Mouse (Mus musculus): ENCODE data around the gene Lypd4. TPM values are rescaled to one million over a fixed set of nuclear protein-coding genes. Genes with fewer than 3 reads are reported as not detected.
"Not testable (repeated sequence)": the region's sequence is repeated elsewhere in the genome, so short reads cannot be mapped to it uniquely, and the experiment has no call there.

Lypd4 gene
- polyA plus RNA-seq, 1 experiment from 2014 or later = not detected

DNA sequence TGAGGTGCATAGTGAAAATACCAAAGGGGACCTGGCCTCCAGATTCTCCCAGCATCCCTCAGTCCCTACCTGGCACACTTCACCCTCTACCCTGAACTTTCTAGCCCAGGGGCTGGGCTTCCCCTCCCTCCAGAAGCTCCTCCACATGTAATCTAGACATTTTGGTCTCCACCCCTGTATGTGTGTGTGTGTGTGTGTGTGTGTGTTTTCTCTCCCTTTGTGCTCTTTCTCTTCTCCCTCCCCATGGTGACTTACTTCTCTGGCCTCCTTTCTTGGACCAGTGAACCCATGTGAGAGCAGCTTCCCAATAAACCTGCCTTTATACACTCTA, 16.5 kb downstream of the Lypd4 start:
- Histone ChIP-seq H3K27me3 (ENCODE audit: low read depth, poor library complexity, severe bottlenecking) (no peaks in the 10 kb centered on the region), H3K27ac (peak overlapping the region; percentile 73), H3K36me3 (no peaks in the 10 kb centered on the region), H3K4me1 (peaks cover 28% of the 10 kb centered on the region), H3K9me3 (replicated peaks) (no peaks in the 10 kb centered on the region), H3K4me3 (0 out of 2 replicates have a peak overlapping the region, but pooled peaks have one; percentile 22)
- no peak for DNase-seq (ENCODE audit: low spot score)

DNA sequence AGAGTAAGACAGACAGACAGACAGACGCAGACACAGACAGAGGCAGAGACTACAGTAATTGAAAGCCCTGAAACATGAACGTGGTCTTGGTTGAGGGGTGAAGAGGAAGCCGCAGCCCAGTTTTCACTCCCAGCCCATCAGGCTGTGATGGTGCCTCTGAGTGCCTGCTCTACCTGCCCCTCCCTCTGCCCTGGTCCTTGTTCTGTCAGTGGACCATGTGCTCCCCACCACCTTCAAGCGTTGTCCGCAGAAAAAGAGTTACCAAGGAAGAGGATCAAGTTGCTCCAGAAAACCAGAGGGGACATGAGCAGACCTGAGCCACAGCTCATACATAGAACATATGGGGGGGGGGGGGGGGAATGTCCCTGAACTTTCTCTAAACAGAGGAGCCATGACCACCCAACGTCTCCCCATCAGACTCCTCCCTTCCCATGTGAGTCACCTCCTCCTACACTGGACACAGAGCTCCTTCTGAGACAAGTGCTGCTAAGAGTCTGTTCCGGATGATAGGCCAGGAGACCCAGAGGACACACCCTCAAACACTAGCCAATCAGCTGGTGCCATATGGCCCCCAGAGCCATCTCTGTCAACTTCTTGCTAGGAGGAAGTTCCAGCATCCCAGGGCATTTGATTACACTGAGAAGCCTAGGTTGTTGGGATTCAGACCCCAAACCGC, 17.0 kb downstream of the Lypd4 start:
- Histone ChIP-seq H3K4me1 (peaks cover 28% of the 10 kb centered on the region), H3K27ac (peak overlapping the region; percentile 73), H3K27me3 (ENCODE audit: low read depth, poor library complexity, severe bottlenecking) (no peaks in the 10 kb centered on the region), H3K36me3 (no peaks in the 10 kb centered on the region), H3K9me3 (replicated peaks) (no peaks in the 10 kb centered on the region), H3K4me3 (no peak overlapping the region)
- WGBS = 80% methylated on average over 8 of the region's 8 CpGs
- DNase-seq (ENCODE audit: low spot score) = no peak

DNA sequence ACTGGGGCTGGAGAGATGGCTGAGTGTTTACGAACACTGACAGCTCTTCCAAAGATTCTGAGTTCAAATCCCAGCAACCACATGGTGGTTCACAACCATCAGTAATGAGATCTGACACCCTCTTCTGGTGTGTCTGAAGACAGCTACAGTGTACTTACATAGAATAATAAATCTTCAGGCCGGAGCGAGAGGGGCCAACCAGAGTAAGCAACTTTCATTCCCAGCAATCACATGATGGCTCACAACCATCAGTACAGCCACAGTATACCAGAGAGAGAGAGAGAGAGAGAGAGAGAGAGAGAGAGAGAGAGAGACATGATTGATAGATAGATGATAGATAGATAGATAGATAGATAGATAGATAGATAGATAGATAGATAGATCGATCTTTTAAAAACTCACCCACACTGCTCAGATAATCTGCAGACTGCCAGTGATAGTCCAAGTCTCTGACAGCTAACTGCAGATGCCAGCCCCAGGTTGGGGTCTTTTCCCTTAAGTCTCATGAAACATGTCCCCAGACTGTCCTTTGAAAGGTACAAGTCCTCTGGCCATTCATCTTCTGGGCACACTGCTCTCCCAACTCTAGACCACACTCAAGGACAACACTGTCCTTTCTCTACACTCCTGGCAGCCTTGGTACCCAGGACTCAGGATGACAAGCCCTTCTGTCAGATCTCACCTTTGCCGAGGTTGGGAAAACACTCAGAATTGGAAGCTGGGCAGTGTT, 18.0 kb downstream of the Lypd4 start:
- Histone ChIP-seq H3K27me3 (ENCODE audit: low read depth, poor library complexity, severe bottlenecking) (no peaks in the 10 kb centered on the region), H3K27ac (peak overlapping the region; percentile 4; the same call in 1 of the 2 replicates), H3K9me3 (replicated peaks) (no peaks in the 10 kb centered on the region), H3K4me1 (peaks cover 25% of the 10 kb centered on the region), H3K4me3 (no peak overlapping the region), H3K36me3 (no peaks in the 10 kb centered on the region)
- DNase-seq (ENCODE audit: low spot score) = no peak
- WGBS = 83% methylated on average over 5 of the region's 5 CpGs

DNA sequence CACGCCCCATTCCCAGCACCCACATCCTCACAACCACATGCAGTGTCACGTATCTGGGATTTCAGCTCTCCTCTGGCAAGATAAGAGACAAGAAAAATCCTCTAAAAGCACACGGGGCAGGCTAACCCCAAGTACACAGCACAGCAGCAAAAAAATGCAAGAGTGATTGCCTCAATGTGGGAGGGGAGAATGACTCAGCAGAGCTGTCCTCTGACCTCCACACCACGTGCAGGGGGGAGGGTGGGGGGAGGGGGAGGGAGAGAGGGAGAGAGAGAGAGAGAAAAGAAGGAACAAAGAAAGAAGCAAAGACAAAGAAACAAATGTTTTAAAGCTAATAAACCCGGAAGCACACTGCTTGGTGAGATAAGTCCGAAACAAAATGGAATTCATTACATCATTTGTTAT, 18.8 kb downstream of the Lypd4 start:
- 47% methylated on average over 6 of the region's 6 CpGs for whole genome bisulfite sequencing
- H3K4me1 ChIP-seq = peaks cover 28% of the 10 kb centered on the region
- H3K4me3 ChIP-seq = no peak overlapping the region
- H3K9me3 ChIP-seq (replicated peaks) = no peaks in the 10 kb centered on the region
- peak; percentile 45 for DNase-seq (ENCODE audit: low spot score)
- peak overlapping the region; percentile 42 for H3K27ac ChIP-seq
- H3K27me3 ChIP-seq (ENCODE audit: low read depth, poor library complexity, severe bottlenecking) = no peaks in the 10 kb centered on the region
- no peaks in the 10 kb centered on the region for H3K36me3 ChIP-seq

DNA sequence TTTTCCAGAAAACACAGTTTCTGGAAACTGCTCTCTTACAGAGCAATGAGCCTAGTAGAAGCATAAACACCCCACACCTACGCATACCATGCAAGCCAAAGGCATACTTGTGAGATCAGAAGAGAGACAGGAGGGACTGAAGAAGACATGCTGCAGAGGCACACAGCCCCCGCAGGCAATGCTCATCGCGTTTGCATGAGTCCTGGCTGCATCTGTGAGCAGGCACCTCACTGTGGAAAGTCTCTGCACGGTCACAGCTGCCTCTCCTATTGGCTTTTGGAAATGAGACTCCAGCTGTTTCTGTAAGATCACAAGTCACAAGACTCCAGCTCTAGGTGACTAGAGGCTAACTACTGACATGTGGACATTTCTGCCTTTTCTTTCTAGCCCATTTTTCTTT, 19.6 kb downstream of the Lypd4 start:
- H3K27me3 ChIP-seq (ENCODE audit: low read depth, poor library complexity, severe bottlenecking) = no peaks in the 10 kb centered on the region
- H3K27ac ChIP-seq = no peak overlapping the region
- H3K4me1 ChIP-seq = peaks cover 28% of the 10 kb centered on the region
- 21% methylated on average over 5 of the region's 5 CpGs for WGBS
- no peak overlapping the region for H3K4me3 ChIP-seq
- DNase-seq (ENCODE audit: low spot score) = no peak
- no peaks in the 10 kb centered on the region for H3K9me3 ChIP-seq (replicated peaks)
- no peaks in the 10 kb centered on the region for H3K36me3 ChIP-seq

DNA sequence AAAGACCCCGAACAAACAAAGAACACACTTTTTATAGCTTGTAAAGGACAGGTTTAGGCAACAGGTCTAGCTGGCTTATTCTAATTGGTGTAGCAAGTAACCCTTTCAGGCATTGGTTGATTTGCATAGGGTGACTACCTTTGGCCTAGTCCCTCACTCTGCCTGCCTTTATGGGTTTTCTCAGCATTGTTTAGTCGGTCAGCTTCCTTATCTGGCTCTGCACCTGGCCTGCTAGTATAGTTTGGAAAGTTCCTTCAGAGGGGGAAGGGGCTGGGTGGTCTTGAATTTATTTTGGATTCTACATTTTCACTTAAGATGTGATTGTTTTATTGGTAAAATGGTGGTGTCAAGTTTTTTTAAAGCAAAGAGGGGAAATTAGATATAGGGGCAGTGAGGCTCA, 23.2 kb downstream of the Lypd4 start:
- DNase-seq (ENCODE audit: low spot score); H3K36me3 ChIP-seq; H3K27ac ChIP-seq; H3K4me3 ChIP-seq; H3K27me3 ChIP-seq (ENCODE audit: low read depth, poor library complexity, severe bottlenecking); H3K9me3 ChIP-seq (replicated peaks): not testable (repeated sequence)
- WGBS = 33% methylated on average over 2 of the region's 2 CpGs
- peaks cover 13% of the 10 kb centered on the region; the same call in 1 of the 2 replicates for H3K4me1 ChIP-seq

DNA sequence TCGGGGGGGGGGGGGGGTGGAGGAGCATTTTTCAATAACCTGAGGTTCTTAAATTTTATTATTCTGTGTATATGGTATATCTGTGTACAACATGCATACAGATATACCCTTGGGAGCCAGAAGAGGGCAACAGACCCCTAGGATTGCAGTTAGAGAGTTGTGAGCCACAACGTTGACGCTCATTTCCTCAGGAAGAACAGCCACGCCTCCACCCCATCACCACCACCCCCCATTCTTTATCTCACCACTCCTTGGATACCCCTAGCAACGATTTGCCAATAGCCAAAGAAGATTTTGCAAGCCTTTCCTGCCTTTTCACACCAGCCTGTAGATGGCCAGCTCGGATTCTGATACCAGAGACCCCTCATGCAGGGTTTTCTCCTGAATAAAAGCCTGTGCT, 24.0 kb downstream of the Lypd4 start:
- no peaks in the 10 kb centered on the region for H3K36me3 ChIP-seq
- no peak overlapping the region for H3K27ac ChIP-seq
- H3K9me3 ChIP-seq (replicated peaks) = no peaks in the 10 kb centered on the region
- no peak overlapping the region for H3K4me3 ChIP-seq
- no peak for DNase-seq (ENCODE audit: low spot score)
- 11% methylated on average over 6 of the region's 6 CpGs for WGBS
- H3K27me3 ChIP-seq (ENCODE audit: low read depth, poor library complexity, severe bottlenecking) = no peaks in the 10 kb centered on the region
- peaks cover 9% of the 10 kb centered on the region; the same call in 1 of the 2 replicates for H3K4me1 ChIP-seq

DNA sequence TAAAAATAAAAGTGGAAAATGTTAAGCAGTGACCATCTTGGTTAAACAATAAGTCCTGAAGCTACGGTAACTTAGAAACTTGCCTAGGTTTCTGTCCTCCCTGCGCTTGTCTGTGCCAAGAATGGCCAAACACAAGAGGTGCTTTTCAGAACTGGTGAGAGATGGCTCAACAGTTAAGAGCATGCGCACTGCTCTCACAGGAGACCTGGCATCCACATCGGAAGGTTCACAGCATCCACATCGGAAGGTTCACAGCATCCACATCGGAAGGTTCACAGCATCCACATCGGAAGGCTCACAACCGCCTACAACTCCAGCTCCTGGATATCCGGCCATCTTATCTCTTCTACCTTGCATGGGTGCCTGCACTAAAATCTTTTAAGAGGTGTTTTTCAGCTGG, 24.6 kb downstream of the Lypd4 start:
- no peaks in the 10 kb centered on the region for H3K36me3 ChIP-seq
- H3K27me3 ChIP-seq (ENCODE audit: low read depth, poor library complexity, severe bottlenecking) = no peaks in the 10 kb centered on the region
- no peak for DNase-seq (ENCODE audit: low spot score)
- H3K4me1 ChIP-seq = peaks cover 11% of the 10 kb centered on the region; the same call in 1 of the 2 replicates
- 86% methylated on average over 9 of the region's 9 CpGs for WGBS
- H3K27ac ChIP-seq = no peak overlapping the region
- H3K4me3 ChIP-seq = no peak overlapping the region
- no peaks in the 10 kb centered on the region for H3K9me3 ChIP-seq (replicated peaks)

DNA sequence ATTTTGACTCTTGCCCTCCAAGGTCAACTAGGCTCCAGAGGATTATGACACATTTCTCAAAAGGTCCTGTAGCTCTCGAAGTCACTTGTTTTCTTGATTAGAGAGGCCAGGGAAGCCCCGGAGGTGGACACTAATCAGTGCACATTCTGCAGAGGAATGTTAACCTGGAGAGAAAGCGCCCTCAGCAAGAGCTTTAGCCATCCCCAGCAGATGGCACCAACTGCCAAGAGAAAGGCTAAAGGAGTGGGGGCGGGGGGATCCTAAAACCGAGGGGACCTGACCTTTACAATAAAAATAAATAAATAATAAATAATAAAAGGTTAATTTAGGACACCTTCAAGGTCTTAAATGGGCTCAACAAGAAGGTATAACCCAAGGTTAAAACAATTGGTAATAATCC, 25.6 kb downstream of the Lypd4 start:
- no peak for DNase-seq (ENCODE audit: low spot score)
- H3K27me3 ChIP-seq (ENCODE audit: low read depth, poor library complexity, severe bottlenecking) = no peaks in the 10 kb centered on the region
- peaks cover 10% of the 10 kb centered on the region; the same call in 1 of the 2 replicates for H3K4me1 ChIP-seq
- no peaks in the 10 kb centered on the region for H3K36me3 ChIP-seq
- WGBS = 39% methylated on average over 5 of the region's 5 CpGs
- H3K27ac ChIP-seq = no peak overlapping the region
- no peak overlapping the region for H3K4me3 ChIP-seq
- no peaks in the 10 kb centered on the region for H3K9me3 ChIP-seq (replicated peaks)

DNA sequence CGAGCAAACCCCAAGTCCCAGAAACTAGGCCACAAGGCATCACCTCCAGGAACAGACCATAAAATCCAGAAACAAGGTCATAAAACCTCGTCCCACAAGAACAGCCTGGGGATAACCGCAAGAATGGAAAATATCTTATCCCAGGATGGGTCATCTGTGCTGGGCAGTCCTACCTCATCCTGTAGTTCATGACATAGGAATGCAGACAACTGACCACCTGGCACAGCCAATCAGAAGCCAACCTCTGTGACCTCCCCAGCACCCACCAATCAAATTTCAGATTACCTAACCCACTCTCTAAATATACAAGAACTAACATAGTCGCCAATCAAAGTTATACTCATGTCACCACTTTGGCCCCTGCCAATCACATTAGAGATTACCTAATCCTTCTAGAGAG, 28.7 kb downstream of the Lypd4 start:
- Histone ChIP-seq H3K27me3 (ENCODE audit: low read depth, poor library complexity, severe bottlenecking) (no peaks in the 10 kb centered on the region), H3K4me3 (no peak overlapping the region), H3K27ac (no peak overlapping the region), H3K4me1 (peaks cover 7% of the 10 kb centered on the region; the same call in 1 of the 2 replicates), H3K36me3 (no peaks in the 10 kb centered on the region), H3K9me3 (replicated peaks) (no peaks in the 10 kb centered on the region)
- DNase-seq (ENCODE audit: low spot score) = no peak
- WGBS = 74% methylated on average over 4 of the region's 4 CpGs

DNA sequence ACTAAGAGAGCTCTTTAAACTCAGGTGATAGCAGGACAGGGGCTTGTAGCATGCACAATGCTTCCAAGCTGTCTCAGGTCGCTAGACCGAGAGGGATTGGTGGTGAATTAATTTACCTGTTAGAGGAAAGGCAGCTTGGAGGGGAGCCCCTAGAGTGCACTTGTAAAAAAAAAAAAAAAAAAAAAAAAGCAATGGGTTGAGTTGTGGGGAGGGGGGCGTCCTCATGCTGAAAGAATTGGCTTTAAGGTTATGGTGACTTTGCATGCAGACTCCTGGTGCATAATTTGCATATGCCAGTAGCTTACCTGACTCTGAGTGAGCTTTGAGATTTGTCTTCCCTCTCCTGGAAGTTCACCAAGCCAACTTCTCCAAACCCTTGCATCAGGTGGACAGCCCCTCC, 29.4 kb downstream of the Lypd4 start:
- Histone ChIP-seq H3K9me3 (replicated peaks) (no peaks in the 10 kb centered on the region), H3K27ac (no peak overlapping the region), H3K4me3 (no peak overlapping the region), H3K4me1 (peaks cover 7% of the 10 kb centered on the region; the same call in 1 of the 2 replicates), H3K27me3 (ENCODE audit: low read depth, poor library complexity, severe bottlenecking) (no peaks in the 10 kb centered on the region), H3K36me3 (no peaks in the 10 kb centered on the region)
- 66% methylated on average over 3 of the region's 3 CpGs for WGBS
- no peak for DNase-seq (ENCODE audit: low spot score)

DNA sequence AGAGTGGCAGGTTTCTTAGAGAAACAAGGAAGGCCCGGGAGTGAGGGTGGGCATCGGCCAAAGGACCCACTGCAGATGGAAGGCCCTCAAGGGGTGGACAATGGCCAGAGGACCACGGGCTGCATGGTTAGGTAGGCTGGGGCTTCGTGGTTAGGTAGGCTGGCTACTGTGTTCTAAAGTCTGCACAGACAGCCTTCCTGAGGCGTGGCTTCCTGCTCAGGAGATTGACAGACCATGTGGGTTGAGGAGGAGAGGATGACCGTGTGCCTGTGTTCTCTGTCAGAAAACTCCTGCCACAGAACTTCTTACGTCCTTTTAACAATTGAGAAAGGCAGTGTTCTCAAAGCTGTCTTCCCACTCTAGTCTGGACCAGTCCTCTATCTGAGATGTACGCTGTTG, 30.3 kb downstream of the Lypd4 start:
- WGBS = 84% methylated on average over 8 of the region's 8 CpGs

DNA sequence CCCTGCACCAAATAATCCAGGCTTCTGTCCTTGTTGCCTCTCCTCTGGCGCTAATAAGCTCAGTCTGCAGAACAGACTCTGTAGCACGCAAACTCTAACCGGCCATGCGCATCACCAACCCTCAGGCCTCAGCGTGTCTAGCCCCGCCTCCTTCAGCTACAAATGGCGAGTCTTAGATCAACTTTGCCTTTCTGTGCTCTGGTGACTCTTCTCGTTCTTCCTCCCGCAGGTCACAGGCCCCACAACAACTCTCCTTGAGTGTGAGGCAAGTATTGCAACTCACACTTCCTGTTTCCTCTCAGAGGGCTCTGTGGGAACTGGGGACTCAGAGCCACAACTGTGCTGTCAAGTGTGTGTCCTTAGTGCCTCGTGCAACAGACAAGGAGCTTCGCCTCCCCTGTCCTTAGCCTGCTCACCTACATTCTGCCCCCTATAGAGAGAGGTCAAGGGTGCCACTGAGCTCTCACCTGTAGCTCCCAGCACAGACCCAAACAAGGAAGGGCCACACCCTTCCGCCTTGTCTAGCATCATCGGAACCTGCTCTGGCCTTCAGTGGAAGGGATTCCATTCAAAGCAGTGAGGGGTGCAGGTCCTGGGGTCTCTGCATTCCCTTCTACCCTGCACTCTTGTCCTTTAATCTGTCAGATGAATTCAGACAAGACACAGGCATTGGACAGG, 30.9 kb downstream of the Lypd4 start:
- not testable (repeated sequence) for H3K4me1 ChIP-seq; H3K9me3 ChIP-seq (replicated peaks); H3K27me3 ChIP-seq (ENCODE audit: low read depth, poor library complexity, severe bottlenecking); H3K36me3 ChIP-seq; H3K27ac ChIP-seq; DNase-seq (ENCODE audit: low spot score); H3K4me3 ChIP-seq
- WGBS = 69% methylated on average over 12 of the region's 13 CpGs

More for the DNA sequence above, 30.3 kb downstream of the Lypd4 start:
- Histone ChIP-seq H3K9me3 (replicated peaks) (no peaks in the 10 kb centered on the region), H3K4me3 (no peak overlapping the region), H3K36me3 (no peaks in the 10 kb centered on the region), H3K27me3 (ENCODE audit: low read depth, poor library complexity, severe bottlenecking) (no peaks in the 10 kb centered on the region), H3K4me1 (peaks cover 7% of the 10 kb centered on the region; the same call in 1 of the 2 replicates), H3K27ac (no peak overlapping the region)
- no peak for DNase-seq (ENCODE audit: low spot score)
